Mouse (Mus musculus) midbrain, embryonic 13.5 days (tissue): ENCODE data around the gene Smg8. TPM values are rescaled to one million over a fixed set of nuclear protein-coding genes. Genes with fewer than 3 reads are reported as not detected.
A peak's percentile ranks its signal among the peaks of the same experiment; 100 is the strongest.
"Not testable (repeated sequence)": the region's sequence is repeated elsewhere in the genome, so short reads cannot be mapped to it uniquely, and the experiment has no call there.

Experiments used
- ATAC-seq: fragments of 200-750 bp; cut with Nextera tagmentation; 2 replicates; pipeline ENCODE4 v1.8.0; 2017; ENCODE audit warnings: mild to moderate bottlenecking, moderate TSS enrichment, moderate library complexity
- H3K27ac ChIP-seq: fragments of 300-500 bp; sonication (generic); 2 replicates; pipeline ENCODE4 v1.5.1; 2015; ENCODE audit warnings: inconsistent platforms, mild to moderate bottlenecking, moderate library complexity
- H3K27me3 ChIP-seq: fragments of 300-500 bp; sonication (generic); 2 replicates; pipeline ENCODE4 v1.6.1; 2015; ENCODE audit warnings: mild to moderate bottlenecking, inconsistent platforms
- H3K36me3 ChIP-seq: fragments of 300-500 bp; sonication (generic); 2 replicates; pipeline ENCODE4 v1.6.1; 2015; ENCODE audit warnings: mild to moderate bottlenecking, inconsistent platforms
- H3K4me1 ChIP-seq: fragments of 300-500 bp; sonication (generic); replicated peaks from 2 replicates; pipeline ENCODE4 v1.6.1; 2015; ENCODE audit warnings: inconsistent platforms
- H3K4me2 ChIP-seq: fragments of 300-500 bp; sonication (generic); replicated peaks from 2 replicates; pipeline ENCODE4 v1.6.1; 2015; ENCODE audit warnings: moderate library complexity, mild to moderate bottlenecking, inconsistent platforms
- H3K4me3 ChIP-seq: fragments of 300-500 bp; sonication (generic); replicated peaks from 2 replicates; pipeline ENCODE4 v1.5.1; 2015; ENCODE audit warnings: mild to moderate bottlenecking, inconsistent platforms
- H3K9ac ChIP-seq: fragments of 300-500 bp; sonication (generic); replicated peaks from 2 replicates; pipeline ENCODE4 v1.6.1; 2015; ENCODE audit warnings: mild to moderate bottlenecking, inconsistent platforms
- H3K9me3 ChIP-seq: fragments of 300-500 bp; sonication (generic); 2 replicates; pipeline ENCODE4 v1.6.1; 2016; ENCODE audit warnings: mild to moderate bottlenecking, inconsistent platforms
- WGBS: fragments of 180-500 bp; shearing (Covaris S2); methylation state at CpG from one replicate; pipeline ENCODE4 v1.1.7; 2015; 5-methylcytosine and 5-hydroxymethylcytosine counted together
- polyA plus RNA-seq: library from polyadenylated mRNA; unstranded; fragments of >200 nt; fragmentation: Nextera tagmentation; extraction: Ambion mirVana; gene quantifications from 2 replicates; pipeline ENCODE4 v1.2.1, GENCODE M21; 2015

Smg8 gene
- polyA plus RNA-seq, 1 experiment from 2014 or later = 23.7 TPM

DNA sequence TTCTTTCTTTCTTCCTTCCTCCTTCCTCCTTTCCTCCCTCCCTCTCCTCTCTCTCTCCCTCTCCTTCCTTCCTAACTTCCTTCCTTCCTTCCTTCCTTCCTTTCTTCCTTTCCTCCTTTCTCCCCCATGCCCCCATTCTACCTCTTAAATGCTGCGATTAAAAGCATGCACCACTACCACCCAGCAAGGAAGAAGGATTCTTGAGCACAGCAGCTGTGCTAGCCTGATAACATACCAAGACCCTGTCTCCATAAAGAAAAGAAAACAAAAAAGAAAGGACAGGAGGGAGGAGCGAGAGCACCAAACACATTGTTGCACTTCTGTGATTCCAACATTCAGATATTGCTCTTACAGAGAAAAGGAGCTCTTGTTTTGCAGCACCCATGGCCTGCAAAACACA is 568 bp upstream of the Smg8 start:
- peak overlapping the region; percentile 98 for H3K4me2 ChIP-seq
- no peak for ATAC-seq
- no peaks in the 10 kb centered on the region for H3K9me3 ChIP-seq
- no peak overlapping the region for H3K27ac ChIP-seq
- peaks cover 33% of the 10 kb centered on the region for H3K4me1 ChIP-seq
- H3K4me3 ChIP-seq = peak overlapping the region; percentile 96
- no peaks in the 10 kb centered on the region for H3K27me3 ChIP-seq
- H3K9ac ChIP-seq = peak overlapping the region; percentile 91
- peaks cover 34% of the 10 kb centered on the region for H3K36me3 ChIP-seq
- WGBS = 82% methylated on average over 2 of the region's 2 CpGs

DNA sequence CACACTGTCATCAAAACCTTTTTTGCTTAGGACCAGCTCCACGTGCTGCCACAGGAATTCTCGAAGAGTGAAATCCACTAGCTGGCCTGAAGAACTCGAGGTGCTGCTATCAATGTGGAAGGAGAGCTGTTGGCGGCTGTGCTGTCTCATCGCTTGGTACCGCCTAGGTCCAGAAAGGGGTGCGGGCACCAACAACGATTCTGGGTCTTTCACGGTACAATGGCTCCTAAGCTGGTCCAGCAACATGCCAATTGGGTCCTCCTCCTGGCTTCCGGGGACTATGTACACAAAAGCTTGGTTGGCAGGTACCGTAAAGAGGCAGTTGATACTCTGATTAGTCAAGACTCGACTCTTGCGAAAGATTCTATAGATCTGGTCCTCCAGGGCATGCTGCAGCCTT is 1.1 kb downstream of the Smg8 start:
- Histone ChIP-seq H3K4me1 (peaks cover 37% of the 10 kb centered on the region), H3K4me3 (peak overlapping the region; percentile 96), H3K27ac (no peak overlapping the region), H3K9ac (peak overlapping the region; percentile 91), H3K27me3 (no peaks in the 10 kb centered on the region), H3K4me2 (peak overlapping the region; percentile 98), H3K36me3 (peaks cover 34% of the 10 kb centered on the region), H3K9me3 (no peaks in the 10 kb centered on the region)
- WGBS = 92% methylated on average over 13 of the region's 13 CpGs
- ATAC-seq = no peak

DNA sequence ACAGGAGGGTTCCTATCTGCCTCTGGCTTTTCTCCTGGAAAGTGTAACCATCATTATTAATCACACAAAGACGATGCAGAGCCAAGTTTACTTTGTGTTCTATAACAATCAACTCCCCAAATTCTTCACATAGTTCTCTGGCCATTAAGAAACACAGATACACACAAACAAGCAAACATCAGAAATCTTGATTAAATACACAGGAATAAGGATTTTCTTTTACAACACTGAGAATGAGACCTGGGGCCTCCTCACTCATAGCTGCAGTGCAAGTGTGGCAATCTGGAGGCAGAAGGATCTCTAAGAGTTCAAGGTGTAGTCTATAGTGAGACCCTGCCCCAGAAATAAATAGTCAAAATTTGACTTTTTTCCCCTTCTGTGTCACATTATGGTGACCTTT is 2.9 kb downstream of the Smg8 start:
- no peaks in the 10 kb centered on the region for H3K27me3 ChIP-seq
- no peak overlapping the region for H3K27ac ChIP-seq
- H3K4me2 ChIP-seq = no peak overlapping the region
- no peak overlapping the region for H3K9ac ChIP-seq
- peaks cover 49% of the 10 kb centered on the region for H3K36me3 ChIP-seq
- H3K9me3 ChIP-seq = no peaks in the 10 kb centered on the region
- H3K4me1 ChIP-seq = peaks cover 37% of the 10 kb centered on the region
- ATAC-seq = no peak
- H3K4me3 ChIP-seq = no peak overlapping the region
- 84% methylated on average over 1 of the region's 1 CpGs for WGBS

DNA sequence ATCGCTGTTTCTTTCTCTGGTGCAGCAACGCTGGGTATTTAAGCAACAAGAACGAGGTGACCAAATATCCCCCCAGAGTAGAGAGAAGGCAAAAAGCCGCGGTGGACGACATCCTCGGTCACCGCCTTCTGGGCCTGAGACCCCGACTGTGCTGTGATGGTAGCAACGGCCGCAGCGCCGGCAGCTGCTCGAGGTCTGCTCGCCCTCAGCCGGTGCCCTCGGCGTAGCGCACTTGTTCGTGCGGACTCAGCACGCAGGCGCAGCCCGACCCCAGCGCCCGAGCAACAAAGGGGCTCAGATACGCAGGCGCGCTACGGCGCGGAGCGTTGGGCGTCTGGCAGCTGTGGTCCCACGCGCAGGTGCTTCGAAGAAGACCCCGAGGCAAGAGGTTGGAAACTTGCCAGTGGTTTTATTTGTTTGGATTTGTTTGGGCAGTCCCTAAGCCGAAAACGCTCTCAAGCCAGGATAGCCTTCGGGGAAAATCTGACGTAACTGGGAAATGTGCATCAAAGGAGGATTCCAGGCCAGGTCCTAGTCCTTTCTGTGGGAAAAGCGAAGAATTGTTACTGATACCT is 12.6 kb downstream of the Smg8 start, which contains the start of gene Gdpd1:
Gene Gdpd1, minus strand, starts transcription at position 197 of the 575 bp plus-strand sequence.
- peaks cover 23% of the 10 kb centered on the region for H3K36me3 ChIP-seq
- peak within 1 kb of the TSS; percentile 72 for H3K4me3 ChIP-seq
- H3K9ac ChIP-seq = peak within 1 kb of the TSS; percentile 91
- H3K27ac ChIP-seq = peak within 1 kb of the TSS; percentile 98
- peak within 1 kb of the TSS; percentile 57 for H3K4me2 ChIP-seq
- no peaks in the 10 kb centered on the region for H3K9me3 ChIP-seq
- H3K27me3 ChIP-seq = no peaks in the 10 kb centered on the region
- WGBS = under 1% methylated on average over 43 of the region's 43 CpGs
- ATAC-seq = peak; percentile 97
- peaks cover 39% of the 10 kb centered on the region for H3K4me1 ChIP-seq

DNA sequence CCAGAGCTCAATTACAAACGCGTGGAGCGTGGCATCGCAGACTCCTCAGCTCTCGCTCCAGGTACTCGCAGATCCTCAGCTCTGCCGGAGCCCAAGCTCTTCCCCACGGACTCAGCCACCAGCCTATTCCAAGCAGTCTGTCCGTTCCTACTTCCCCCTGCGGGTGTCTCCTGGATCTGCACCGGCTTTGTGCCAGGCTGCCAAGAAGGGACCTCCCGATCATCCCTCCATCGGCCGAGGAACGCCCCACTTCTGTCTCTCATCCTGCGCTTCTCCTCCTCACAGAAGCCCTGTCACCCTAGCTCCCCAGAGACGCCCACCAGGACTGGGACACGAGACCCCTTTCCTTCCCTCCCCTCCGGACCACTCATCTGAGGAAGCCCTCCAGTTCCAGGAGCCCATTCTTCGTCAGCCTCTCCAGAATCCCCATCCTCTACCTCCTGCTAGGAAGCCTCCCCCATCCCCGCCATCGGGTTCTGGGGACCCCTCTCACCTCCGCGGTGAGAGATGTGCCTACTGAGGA is 13.2 kb downstream of the Smg8 start:
- H3K4me3 ChIP-seq = peak overlapping the region; percentile 72
- H3K9me3 ChIP-seq = no peaks in the 10 kb centered on the region
- H3K9ac ChIP-seq = peak overlapping the region; percentile 91
- ATAC-seq = peak; percentile 84
- H3K27me3 ChIP-seq = no peaks in the 10 kb centered on the region
- WGBS = under 1% methylated on average over 24 of the region's 24 CpGs
- H3K36me3 ChIP-seq = peaks cover 17% of the 10 kb centered on the region
- peak overlapping the region; percentile 57 for H3K4me2 ChIP-seq
- peaks cover 44% of the 10 kb centered on the region for H3K4me1 ChIP-seq
- peak overlapping the region; percentile 98 for H3K27ac ChIP-seq

DNA sequence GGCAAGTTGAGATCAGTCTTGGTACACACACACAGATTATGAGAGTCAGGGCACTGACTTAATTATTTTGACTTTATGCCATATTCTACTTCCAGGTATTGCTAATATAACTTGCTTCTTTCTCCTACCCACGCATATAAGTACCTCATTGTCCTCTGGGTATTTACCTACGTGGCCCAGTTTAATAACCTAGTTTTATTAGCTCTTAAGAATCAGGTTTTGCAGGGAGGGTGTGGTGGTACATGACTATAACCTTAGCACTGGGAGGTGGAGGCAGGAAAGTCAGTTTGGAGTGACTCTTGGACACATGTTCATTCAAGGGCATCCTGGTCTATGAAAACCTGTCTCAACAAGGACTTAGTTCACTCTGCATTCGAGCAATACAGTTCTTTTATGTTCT is 24.5 kb downstream of the Smg8 start:
- ATAC-seq = no peak
- peaks cover 63% of the 10 kb centered on the region for H3K36me3 ChIP-seq
- 80% methylated on average over 3 of the region's 3 CpGs for WGBS

DNA sequence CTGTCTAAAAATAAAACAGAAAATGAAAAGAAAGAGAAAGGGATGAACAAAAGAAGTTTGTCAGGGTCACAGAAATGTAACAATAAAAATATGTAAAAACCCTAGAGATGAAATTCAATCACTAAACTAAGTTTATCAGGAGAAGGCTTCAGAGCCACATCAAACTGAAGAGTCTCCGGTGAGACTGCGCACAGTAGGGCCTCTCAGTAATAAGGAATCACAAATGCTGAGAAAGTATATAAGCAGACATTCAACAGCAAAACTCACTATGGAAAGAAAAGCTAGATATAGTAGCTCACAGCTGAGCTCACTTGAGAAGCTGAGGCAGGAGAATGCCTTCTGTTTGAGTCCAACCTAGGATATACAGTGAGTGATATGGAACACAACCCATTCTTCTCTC is 26.2 kb downstream of the Smg8 start:
- Histone ChIP-seq H3K36me3 (peaks cover 80% of the 10 kb centered on the region), H3K4me2 (no peak overlapping the region), H3K4me3 (no peak overlapping the region), H3K27ac (no peak overlapping the region), H3K9me3 (no peaks in the 10 kb centered on the region), H3K27me3 (no peaks in the 10 kb centered on the region), H3K9ac (no peak overlapping the region), H3K4me1 (peaks cover 4% of the 10 kb centered on the region; the same call in 1 of the 2 replicates)
- ATAC-seq = no peak
- WGBS = 100% methylated on average over 2 of the region's 2 CpGs

More for the DNA sequence above, 24.5 kb downstream of the Smg8 start:
- Histone ChIP-seq H3K4me1 (peaks cover 4% of the 10 kb centered on the region; the same call in 1 of the 2 replicates), H3K9ac (no peak overlapping the region), H3K4me2 (no peak overlapping the region), H3K27ac (no peak overlapping the region), H3K9me3 (no peaks in the 10 kb centered on the region), H3K4me3 (no peak overlapping the region), H3K27me3 (no peaks in the 10 kb centered on the region)

DNA sequence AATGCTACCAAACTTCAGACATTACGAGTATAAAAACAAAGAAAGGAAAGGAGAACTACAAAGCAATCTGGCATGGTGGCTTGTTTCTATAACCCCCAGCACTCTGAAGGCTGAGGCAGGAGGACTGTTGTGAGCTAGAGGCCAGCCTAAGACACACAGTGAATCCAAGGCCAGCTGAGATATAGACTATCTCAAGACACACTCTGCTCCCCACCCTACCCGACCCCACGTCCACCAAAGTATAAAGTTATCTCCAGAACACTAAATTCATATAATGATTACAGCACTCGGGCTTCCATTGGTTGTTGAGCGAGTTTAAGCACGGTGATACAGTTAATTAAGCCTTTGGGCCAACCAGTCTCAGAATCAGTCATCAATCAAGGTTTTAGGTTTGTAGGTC is 30.3 kb downstream of the Smg8 start:
- Histone ChIP-seq H3K9ac (no peak overlapping the region), H3K27me3 (no peaks in the 10 kb centered on the region), H3K4me1 (no peaks in the 10 kb centered on the region), H3K27ac (no peak overlapping the region), H3K9me3 (no peaks in the 10 kb centered on the region), H3K4me2 (no peak overlapping the region), H3K4me3 (no peak overlapping the region), H3K36me3 (peaks cover 83% of the 10 kb centered on the region)
- no peak for ATAC-seq
- WGBS = 89% methylated on average over 6 of the region's 6 CpGs

DNA sequence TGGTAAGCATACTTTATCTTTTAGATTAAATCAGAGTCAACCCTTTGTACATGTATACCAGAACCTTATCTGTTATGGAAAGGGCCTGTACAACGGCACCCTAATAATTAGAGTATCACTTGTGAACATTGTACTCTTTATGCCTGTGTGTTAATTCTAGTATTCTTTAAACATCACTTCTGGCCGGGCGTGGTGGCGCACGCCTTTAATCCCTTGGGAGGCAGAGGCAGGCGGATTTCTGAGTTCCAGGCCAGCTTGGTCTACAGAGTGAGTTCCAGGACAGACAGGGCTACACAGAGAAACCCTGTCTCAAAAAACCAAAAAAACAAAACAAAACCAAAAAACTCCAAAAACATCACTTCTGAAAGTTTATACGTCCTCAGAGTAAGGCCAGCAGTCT is 37.7 kb downstream of the Smg8 start:
- H3K4me2 ChIP-seq, H3K9me3 ChIP-seq, H3K9ac ChIP-seq, H3K27ac ChIP-seq, H3K27me3 ChIP-seq, ATAC-seq, H3K4me3 ChIP-seq, H3K4me1 ChIP-seq: not testable (repeated sequence)
- WGBS = 97% methylated on average over 7 of the region's 7 CpGs
- H3K36me3 ChIP-seq = peaks cover 88% of the 10 kb centered on the region

DNA sequence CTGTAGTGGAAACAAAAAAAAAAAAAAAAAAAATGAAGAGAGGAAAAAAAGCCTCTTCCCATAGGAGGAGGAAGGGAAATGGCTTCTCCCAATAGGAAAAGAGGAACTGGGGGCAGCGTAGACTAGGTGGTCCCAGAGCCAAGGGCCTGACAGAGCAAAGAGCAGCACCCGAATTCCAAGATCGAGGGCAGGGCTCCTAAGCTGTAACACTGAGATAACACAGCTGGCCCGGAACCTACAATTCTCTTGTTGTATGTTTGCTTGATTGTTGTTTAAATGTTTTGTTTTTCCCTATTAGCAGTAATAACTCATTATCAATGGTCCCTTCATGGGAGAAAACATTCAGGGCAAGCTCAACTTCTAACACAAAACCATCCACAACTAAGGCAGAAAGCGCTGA is 39.6 kb downstream of the Smg8 start:
- Histone ChIP-seq H3K36me3 (peaks cover 88% of the 10 kb centered on the region), H3K4me3 (no peak overlapping the region), H3K4me2 (no peak overlapping the region), H3K4me1 (no peaks in the 10 kb centered on the region), H3K27me3 (no peaks in the 10 kb centered on the region), H3K9ac (no peak overlapping the region), H3K9me3 (no peaks in the 10 kb centered on the region), H3K27ac (no peak overlapping the region)
- WGBS = 91% methylated on average over 5 of the region's 5 CpGs
- no peak for ATAC-seq

DNA sequence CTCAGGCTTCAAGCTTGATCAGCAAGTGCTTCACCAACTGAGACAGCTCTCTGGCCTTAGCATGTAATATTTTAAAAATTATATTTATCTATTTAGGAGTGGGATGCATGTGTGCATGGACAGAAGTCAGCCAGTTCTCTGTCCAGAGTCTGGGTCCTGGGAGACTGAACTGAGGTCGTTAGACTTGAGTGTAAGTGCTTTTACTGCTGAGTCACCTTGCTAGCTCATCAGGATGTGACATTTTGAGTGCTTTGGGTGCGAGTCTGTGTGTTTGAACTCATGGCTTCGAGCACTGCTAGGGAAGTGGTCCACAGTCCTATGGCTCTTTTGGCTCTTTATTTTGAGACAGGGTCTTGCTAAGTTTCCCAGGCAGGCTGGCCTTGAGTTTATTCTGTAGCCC is 43.5 kb downstream of the Smg8 start:
- H3K4me2 ChIP-seq = no peak overlapping the region
- H3K9me3 ChIP-seq = no peaks in the 10 kb centered on the region
- H3K4me3 ChIP-seq = no peak overlapping the region
- H3K4me1 ChIP-seq = no peaks in the 10 kb centered on the region
- peaks cover 92% of the 10 kb centered on the region for H3K36me3 ChIP-seq
- no peak overlapping the region for H3K9ac ChIP-seq
- no peaks in the 10 kb centered on the region for H3K27me3 ChIP-seq
- ATAC-seq = no peak
- no peak overlapping the region for H3K27ac ChIP-seq
- 93% methylated on average over 3 of the region's 3 CpGs for WGBS

DNA sequence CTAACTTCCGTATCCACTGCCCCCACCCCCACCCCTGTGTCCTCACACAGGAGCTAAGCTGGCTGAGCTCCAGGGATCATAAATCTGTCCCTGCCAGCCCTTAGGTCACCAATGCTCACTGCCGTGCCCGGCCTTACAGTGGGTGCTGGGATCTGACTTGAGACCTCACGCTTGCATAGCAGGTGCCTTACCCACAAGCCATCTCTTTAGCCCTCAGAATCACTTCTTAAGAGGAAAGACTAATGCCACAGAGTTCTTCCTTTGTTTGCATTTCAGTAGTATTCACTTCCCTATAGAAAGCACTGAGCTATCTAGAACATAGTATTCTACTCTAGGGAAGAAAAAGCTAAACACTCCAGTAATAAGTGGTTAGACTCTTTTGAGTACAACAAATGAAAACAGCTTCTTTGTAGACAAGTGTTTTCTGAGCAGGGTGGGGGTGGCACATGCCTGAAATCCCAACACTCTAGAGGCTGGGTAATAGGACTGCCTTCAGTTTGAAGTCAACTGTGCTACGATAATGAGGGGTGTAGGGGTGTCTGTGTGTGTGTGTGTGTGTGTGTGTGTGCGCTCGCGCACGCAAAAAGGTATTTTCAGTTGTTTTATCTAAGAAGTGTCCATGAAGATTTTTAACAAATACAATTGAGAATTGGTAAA is 47.1 kb downstream of the Smg8 start:
- peaks cover 90% of the 10 kb centered on the region for H3K36me3 ChIP-seq
- H3K4me2 ChIP-seq = no peak overlapping the region
- ATAC-seq = no peak
- no peak overlapping the region for H3K9ac ChIP-seq
- WGBS = 89% methylated on average over 9 of the region's 9 CpGs
- no peaks in the 10 kb centered on the region for H3K9me3 ChIP-seq
- H3K4me1 ChIP-seq = no peaks in the 10 kb centered on the region
- no peak overlapping the region for H3K4me3 ChIP-seq
- H3K27me3 ChIP-seq = no peaks in the 10 kb centered on the region
- H3K27ac ChIP-seq = no peak overlapping the region
